Mouse (Mus musculus): ENCODE data around the gene Cbfa2t3. TPM values are rescaled to one million over a fixed set of nuclear protein-coding genes. Genes with fewer than 3 reads are reported as not detected.

The Cbfa2t3 gene
- polyA plus RNA-seq, 1 experiment from 2014 or later = 2.8 TPM

- Histone ChIP-seq H3K4me2 (no peak overlapping the region), H3K27me3 (no peaks in the 10 kb centered on the region; the same call in 1 of the 2 replicates), H3K9me3 (no peaks in the 10 kb centered on the region), H3K9ac (replicated peaks) (no peak overlapping the region), H3K4me1 (replicated peaks) (no peaks in the 10 kb centered on the region), H3K4me3 (replicated peaks) (no peak overlapping the region), H3K27ac (no peak overlapping the region), H3K36me3 (peaks cover 19% of the 10 kb centered on the region; the same call in 1 of the 2 replicates)
- 91% methylated on average over 9 of the region's 9 CpGs for WGBS
- ATAC-seq (ENCODE audit: insufficient number of reproducible peaks, insufficient read depth, low FRiP score, low TSS enrichment, low read depth) = no peak
Measured at GRCm38 (mm10) chr8:122600666-122601065, 98.2 kb downstream of the Cbfa2t3 start.

DNA sequence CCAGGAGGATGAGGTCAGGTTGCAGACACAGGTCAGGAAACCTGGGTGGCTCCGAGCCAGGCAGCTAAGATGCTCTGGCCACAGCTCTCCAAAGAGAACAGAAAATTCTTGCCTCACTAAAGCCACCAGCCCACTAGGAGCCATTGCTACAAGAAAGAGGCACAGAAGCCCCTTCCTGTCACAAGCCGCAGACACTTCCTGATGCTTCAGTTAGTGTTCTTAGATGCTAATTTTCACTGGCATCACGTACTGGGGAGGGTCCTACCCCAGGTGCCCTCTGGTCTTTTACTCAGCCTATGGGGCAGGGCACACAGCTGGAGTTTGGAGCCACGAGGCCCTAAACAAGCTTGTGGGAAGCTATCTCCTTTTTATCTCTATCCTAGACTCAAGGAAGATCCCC, 102.9 kb downstream of the Cbfa2t3 start:
- Histone ChIP-seq H3K4me2 (no peak overlapping the region), H3K4me1 (replicated peaks) (peaks cover 5% of the 10 kb centered on the region; the same call in 1 of the 2 replicates), H3K27me3 (no peaks in the 10 kb centered on the region), H3K9ac (replicated peaks) (no peak overlapping the region), H3K36me3 (peaks cover 25% of the 10 kb centered on the region; the same call in 1 of the 2 replicates), H3K27ac (no peak overlapping the region), H3K4me3 (replicated peaks) (no peak overlapping the region), H3K9me3 (no peaks in the 10 kb centered on the region)
- 57% methylated on average over 4 of the region's 4 CpGs for WGBS
- no peak for ATAC-seq (ENCODE audit: insufficient number of reproducible peaks, insufficient read depth, low FRiP score, low TSS enrichment, low read depth)

DNA sequence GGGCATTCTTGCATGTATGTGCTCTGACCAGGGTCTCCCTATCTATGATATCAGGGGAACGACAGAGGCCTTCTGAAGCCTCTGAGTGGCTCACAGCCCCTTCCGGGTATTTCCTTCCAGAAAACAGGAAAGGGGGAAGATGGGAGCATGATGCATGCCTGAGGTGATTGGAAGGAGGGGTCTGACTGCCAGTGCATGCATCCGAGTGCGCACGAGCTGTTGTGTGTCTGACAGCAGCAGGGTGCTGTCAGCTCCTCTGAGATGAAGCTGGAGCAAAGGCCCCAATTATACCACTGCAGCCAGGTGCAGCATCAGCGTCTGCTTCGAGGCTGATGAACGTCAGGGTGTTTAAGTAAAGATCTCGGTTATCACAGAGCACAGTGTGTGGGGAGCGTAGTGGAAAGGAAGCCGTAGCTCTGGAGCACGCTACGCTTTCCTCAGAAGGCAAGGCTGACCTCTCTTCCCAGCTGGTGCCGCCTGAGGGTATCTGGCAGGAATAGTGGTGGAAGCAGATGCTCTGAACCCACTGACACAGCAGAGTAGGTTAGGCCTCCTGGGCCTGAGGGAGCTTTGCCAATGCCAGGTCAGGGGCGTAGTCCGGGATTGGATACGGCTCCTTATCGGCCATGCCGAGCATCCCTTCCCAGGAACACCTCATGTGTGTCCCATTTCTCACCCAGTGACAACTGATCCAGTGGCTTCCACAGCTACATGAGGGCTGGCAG, 105.0 kb downstream of the Cbfa2t3 start:
- Histone ChIP-seq H3K36me3 (peaks cover 15% of the 10 kb centered on the region; the same call in 1 of the 2 replicates), H3K4me2 (no peak overlapping the region), H3K27ac (no peak overlapping the region), H3K9me3 (no peaks in the 10 kb centered on the region), H3K9ac (replicated peaks) (0 out of 2 replicates have a peak overlapping the region, but pooled peaks have one; percentile 12), H3K4me1 (replicated peaks) (peaks cover 5% of the 10 kb centered on the region; the same call in 1 of the 2 replicates), H3K4me3 (replicated peaks) (no peak overlapping the region), H3K27me3 (no peaks in the 10 kb centered on the region)
- 77% methylated on average over 19 of the region's 19 CpGs for WGBS
- ATAC-seq (ENCODE audit: insufficient number of reproducible peaks, insufficient read depth, low FRiP score, low TSS enrichment, low read depth) = no peak

DNA sequence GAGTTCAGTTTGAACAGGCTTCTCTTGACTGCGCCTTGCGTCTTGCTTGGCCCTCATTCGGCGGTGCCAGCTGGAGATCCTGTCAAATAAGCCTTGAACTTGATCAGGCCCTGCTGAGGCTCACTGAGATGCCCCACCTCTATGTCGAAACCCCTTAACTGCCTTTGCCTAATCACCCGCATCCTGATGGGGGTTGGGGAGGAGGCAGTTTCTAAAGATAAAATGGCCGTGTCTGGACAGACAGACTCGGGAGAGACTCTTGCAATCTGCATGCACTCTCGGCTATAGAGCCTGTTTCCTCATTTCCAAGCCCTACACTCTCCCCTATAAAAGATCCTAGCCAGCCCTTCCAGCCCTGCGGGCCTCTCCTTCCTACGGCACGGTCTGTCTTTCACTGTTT, 105.7 kb downstream of the Cbfa2t3 start:
- H3K9me3 ChIP-seq = no peaks in the 10 kb centered on the region
- no peak for ATAC-seq (ENCODE audit: insufficient number of reproducible peaks, insufficient read depth, low FRiP score, low TSS enrichment, low read depth)
- no peak overlapping the region for H3K4me3 ChIP-seq (replicated peaks)
- 48% methylated on average over 12 of the region's 12 CpGs for WGBS
- no peak overlapping the region for H3K27ac ChIP-seq
- H3K4me2 ChIP-seq = no peak overlapping the region
- H3K4me1 ChIP-seq (replicated peaks) = peaks cover 5% of the 10 kb centered on the region; the same call in 1 of the 2 replicates
- H3K36me3 ChIP-seq = peaks cover 11% of the 10 kb centered on the region; the same call in 1 of the 2 replicates
- 0 out of 2 replicates have a peak overlapping the region, but pooled peaks have one; percentile 12 for H3K9ac ChIP-seq (replicated peaks)
- no peaks in the 10 kb centered on the region for H3K27me3 ChIP-seq

DNA sequence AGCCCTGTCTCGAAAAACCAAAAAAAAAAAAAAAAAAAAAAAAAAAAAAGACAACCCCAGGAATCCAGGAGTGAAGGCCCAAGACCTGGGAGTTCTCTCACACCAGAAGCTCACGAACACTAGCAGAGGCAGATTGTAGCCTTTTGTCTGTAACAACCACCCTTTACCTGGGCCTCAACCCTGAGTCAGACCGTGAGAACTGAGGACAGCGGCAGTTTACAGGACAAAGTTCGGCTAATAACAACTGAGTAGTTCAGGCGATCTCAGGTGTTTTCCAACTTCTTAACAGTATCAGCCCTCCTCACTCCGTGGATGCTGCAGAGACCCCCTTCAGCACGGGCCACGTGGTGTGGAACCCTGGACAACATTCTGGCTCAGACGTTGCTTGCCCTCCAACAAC, 112.2 kb downstream of the Cbfa2t3 start:
- Histone ChIP-seq H3K4me3 (replicated peaks) (no peak overlapping the region), H3K36me3 (no peaks in the 10 kb centered on the region), H3K4me1 (replicated peaks) (peaks cover 15% of the 10 kb centered on the region), H3K9ac (replicated peaks) (no peak overlapping the region), H3K9me3 (no peaks in the 10 kb centered on the region), H3K4me2 (no peak overlapping the region), H3K27ac (0 out of 2 replicates have a peak overlapping the region, but pooled peaks have one; percentile 17), H3K27me3 (no peaks in the 10 kb centered on the region)
- no peak for ATAC-seq (ENCODE audit: insufficient number of reproducible peaks, insufficient read depth, low FRiP score, low TSS enrichment, low read depth)
- 79% methylated on average over 10 of the region's 10 CpGs for WGBS

- no peak overlapping the region for H3K4me2 ChIP-seq
- no peak overlapping the region for H3K4me3 ChIP-seq (replicated peaks)
- no peaks in the 10 kb centered on the region for H3K36me3 ChIP-seq
- peaks cover 17% of the 10 kb centered on the region for H3K4me1 ChIP-seq (replicated peaks)
- H3K27me3 ChIP-seq = no peaks in the 10 kb centered on the region
- peak overlapping the region; percentile 50; the same call in 1 of the 2 replicates for H3K27ac ChIP-seq
- H3K9me3 ChIP-seq = no peaks in the 10 kb centered on the region
- 31% methylated on average over 7 of the region's 7 CpGs for WGBS
- no peak for ATAC-seq (ENCODE audit: insufficient number of reproducible peaks, insufficient read depth, low FRiP score, low TSS enrichment, low read depth)
- H3K9ac ChIP-seq (replicated peaks) = no peak overlapping the region
Measured at GRCm38 (mm10) chr8:122586171-122586570, 112.7 kb downstream of the Cbfa2t3 start.

- Histone ChIP-seq H3K27ac (peak overlapping the region; percentile 50; the same call in 1 of the 2 replicates), H3K4me3 (replicated peaks) (no peak overlapping the region), H3K36me3 (no peaks in the 10 kb centered on the region), H3K4me2 (no peak overlapping the region), H3K9ac (replicated peaks) (no peak overlapping the region), H3K9me3 (no peaks in the 10 kb centered on the region), H3K27me3 (no peaks in the 10 kb centered on the region), H3K4me1 (replicated peaks) (peaks cover 24% of the 10 kb centered on the region)
- no peak for ATAC-seq (ENCODE audit: insufficient number of reproducible peaks, insufficient read depth, low FRiP score, low TSS enrichment, low read depth)
- WGBS = 61% methylated on average over 14 of the region's 14 CpGs
Measured at GRCm38 (mm10) chr8:122585411-122585891, 113.5 kb downstream of the Cbfa2t3 start.

DNA sequence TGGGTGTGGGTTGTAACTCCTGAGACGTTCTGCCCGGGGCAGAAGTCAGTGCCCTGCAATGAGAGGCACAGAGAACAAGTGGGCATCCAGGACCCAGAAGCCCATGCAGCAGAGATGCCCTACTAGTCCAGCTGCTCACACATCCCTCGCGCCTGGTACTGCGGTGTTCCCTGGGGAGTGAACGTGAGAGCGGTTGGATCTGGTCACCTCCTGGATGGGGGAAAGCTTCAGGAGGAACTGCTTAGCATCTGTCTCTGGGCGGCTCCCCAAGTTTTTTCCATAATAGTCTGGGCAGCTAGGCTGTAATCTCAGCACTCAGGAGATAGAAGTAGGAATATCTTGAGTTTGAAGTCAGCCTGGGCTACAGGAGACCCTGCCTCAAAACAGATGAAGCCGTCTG, 113.9 kb downstream of the Cbfa2t3 start:
- no peak for ATAC-seq (ENCODE audit: insufficient number of reproducible peaks, insufficient read depth, low FRiP score, low TSS enrichment, low read depth)
- Histone ChIP-seq H3K4me2 (no peak overlapping the region), H3K4me3 (replicated peaks) (no peak overlapping the region), H3K9ac (replicated peaks) (no peak overlapping the region), H3K27ac (no peak overlapping the region), H3K4me1 (replicated peaks) (peaks cover 29% of the 10 kb centered on the region), H3K36me3 (no peaks in the 10 kb centered on the region), H3K9me3 (no peaks in the 10 kb centered on the region), H3K27me3 (no peaks in the 10 kb centered on the region)
- 85% methylated on average over 9 of the region's 9 CpGs for WGBS

DNA sequence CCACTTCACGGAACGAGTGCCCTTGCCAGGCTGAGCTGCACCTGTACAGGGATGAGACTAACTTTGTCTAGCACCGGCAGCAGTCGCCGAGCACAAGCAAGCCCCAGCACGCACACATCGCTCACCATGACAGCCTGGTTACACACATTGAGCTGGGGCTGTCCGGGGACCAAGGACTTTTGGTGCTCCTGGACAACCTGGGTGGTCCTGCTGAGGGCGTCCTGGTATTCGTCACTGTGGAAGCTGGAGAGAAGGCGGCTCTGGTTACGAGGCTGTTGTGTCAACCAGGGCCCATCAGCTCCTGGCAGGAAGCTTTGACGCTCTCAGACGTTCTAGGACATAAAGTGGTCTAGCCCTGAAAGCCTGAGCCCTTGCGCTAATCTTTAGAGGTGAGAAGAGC, 118.0 kb downstream of the Cbfa2t3 start:
- Histone ChIP-seq H3K27me3 (no peaks in the 10 kb centered on the region), H3K4me3 (replicated peaks) (no peak overlapping the region), H3K4me1 (replicated peaks) (peaks cover 50% of the 10 kb centered on the region), H3K9me3 (no peaks in the 10 kb centered on the region), H3K27ac (no peak overlapping the region), H3K36me3 (no peaks in the 10 kb centered on the region), H3K9ac (replicated peaks) (no peak overlapping the region), H3K4me2 (no peak overlapping the region)
- ATAC-seq (ENCODE audit: insufficient number of reproducible peaks, insufficient read depth, low FRiP score, low TSS enrichment, low read depth) = no peak
- 34% methylated on average over 13 of the region's 15 CpGs for WGBS

DNA sequence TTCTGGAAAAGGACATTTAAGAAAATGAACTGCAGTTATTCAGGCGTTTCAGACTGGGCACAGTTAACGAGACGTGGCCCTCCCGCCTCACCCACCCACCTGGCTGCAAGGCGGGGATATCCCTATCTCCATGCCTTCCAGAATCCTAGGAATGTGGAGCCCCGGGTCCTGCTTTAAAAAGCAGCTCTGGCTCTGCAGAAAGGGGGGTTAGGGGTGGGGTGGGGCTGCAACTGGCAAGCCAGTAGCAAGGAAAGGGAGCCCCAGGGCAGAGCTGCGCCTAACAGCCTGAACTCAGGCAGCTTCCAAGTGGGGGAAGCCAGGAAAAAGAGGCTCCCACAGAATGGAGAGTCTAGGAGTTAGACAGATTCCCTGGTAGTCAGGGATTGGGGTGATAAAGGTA, 119.7 kb downstream of the Cbfa2t3 start:
- Histone ChIP-seq H3K9me3 (no peaks in the 10 kb centered on the region), H3K9ac (replicated peaks) (no peak overlapping the region), H3K4me2 (peak overlapping the region; percentile 11; the same call in 1 of the 2 replicates), H3K27ac (peak overlapping the region; percentile 77), H3K36me3 (peaks cover 11% of the 10 kb centered on the region), H3K4me3 (replicated peaks) (no peak overlapping the region), H3K4me1 (replicated peaks) (peaks cover 60% of the 10 kb centered on the region), H3K27me3 (no peaks in the 10 kb centered on the region)
- no peak for ATAC-seq (ENCODE audit: insufficient number of reproducible peaks, insufficient read depth, low FRiP score, low TSS enrichment, low read depth)
- WGBS = 10% methylated on average over 7 of the region's 7 CpGs

GRCm38 (mm10) chr8:122577116-122577515, 121.8 kb downstream of the Cbfa2t3 start:
- H3K4me1 ChIP-seq (replicated peaks) = peaks cover 63% of the 10 kb centered on the region
- no peak for ATAC-seq (ENCODE audit: insufficient number of reproducible peaks, insufficient read depth, low FRiP score, low TSS enrichment, low read depth)
- H3K4me3 ChIP-seq (replicated peaks) = peak overlapping the region; percentile 70
- H3K36me3 ChIP-seq = peaks cover 31% of the 10 kb centered on the region
- H3K27ac ChIP-seq = peak overlapping the region; percentile 83
- 35% methylated on average over 10 of the region's 10 CpGs for WGBS
- no peaks in the 10 kb centered on the region for H3K27me3 ChIP-seq
- peak overlapping the region; percentile 52 for H3K9ac ChIP-seq (replicated peaks)
- H3K4me2 ChIP-seq = peak overlapping the region; percentile 87
- H3K9me3 ChIP-seq = no peaks in the 10 kb centered on the region

Measured in limb, embryonic 12.5 days (tissue).